Mouse (Mus musculus): ENCODE results near the gene Tap2. TPM values are rescaled to one million over a fixed set of nuclear protein-coding genes. Genes with fewer than 3 reads are reported as not detected.

The Tap2 gene
- total RNA-seq, 2 experiments from 2014 or later: 2.6 to 3.0 TPM

- intact Hi-C loops (cut with DNase I): no loop called here
- no peak for DNase-seq (ENCODE audit: extremely low spot score in 1 of 2, low spot score in 2 of 2)
These were observed 61.4 kb downstream of the Tap2 start for GRCm38 (mm10) chr17:34264452-34265351.

Other genes starting within 250 kb of the Tap2 start
- gene Vps52, start 247.7 kb upstream of the Tap2 start, total RNA-seq (2021): 10 to 100 TPM; 71.3 to 77.5 TPM
- 100 to 1,000 TPM; 440 to 443 TPM for gene Rps18, start 247.5 kb upstream of the Tap2 start, total RNA-seq (2021)
- gene H2-K1, start 203.2 kb upstream of the Tap2 start, total RNA-seq (2021): 10 to 100 TPM; 10.6 to 11.8 TPM
- gene Ring1, start 178.8 kb upstream of the Tap2 start, total RNA-seq (2021): 10 to 100 TPM; 23.2 to 24.9 TPM
- 10 to 100 TPM; 29.7 to 32.0 TPM for gene H2-Ke6, start 175.5 kb upstream of the Tap2 start, total RNA-seq (2021)
- 100 to 1,000 TPM in 1 of 2 experiments, 10 to 100 TPM in 1; 90.7 to 101 TPM for gene Slc39a7, start 171.8 kb upstream of the Tap2 start, total RNA-seq (2021)
- 10 to 100 TPM; 74.8 to 78.7 TPM for gene Rxrb, start 171.7 kb upstream of the Tap2 start, total RNA-seq (2021)
- gene Col11a2, start 164.1 kb upstream of the Tap2 start, total RNA-seq (2021): 10 to 100 TPM; 12.2 to 14.3 TPM
- gene H2-Oa, start 111.2 kb upstream of the Tap2 start, total RNA-seq (2021): under 1 TPM in 1 of 2 experiments, not detected in 1; 0.55 TPM
- gene H2-DMa, start 84.0 kb upstream of the Tap2 start, total RNA-seq (2021): 10 to 100 TPM; 26.6 to 27.7 TPM
- gene Brd2, start 80.9 kb upstream of the Tap2 start, total RNA-seq (2021): 100 to 1,000 TPM; 266 to 271 TPM
- gene H2-DMb2, start 60.2 kb upstream of the Tap2 start, total RNA-seq (2021): 1 to 10 TPM in 1 of 2 experiments, under 1 TPM in 1; 0.99 to 1.4 TPM
- 1 to 10 TPM; 1.2 to 1.8 TPM for gene H2-DMb1, start 50.5 kb upstream of the Tap2 start, total RNA-seq (2021)
- 1 to 10 TPM; 2.7 to 3.3 TPM for gene Tap1, start 16.0 kb upstream of the Tap2 start, total RNA-seq (2021)
- gene Psmb9, start 15.8 kb upstream of the Tap2 start, total RNA-seq (2021): 1 to 10 TPM in 1 of 2 experiments, under 1 TPM in 1; 0.66 to 2.2 TPM
- 1 to 10 TPM; 1.7 TPM for gene Psmb8, start 5.8 kb upstream of the Tap2 start, total RNA-seq (2021)
- gene H2-Ob, start 35.4 kb downstream of the Tap2 start, total RNA-seq (2021): under 1 TPM in 1 of 2 experiments, not detected in 1; 0.39 TPM
- gene H2-Ab1, start 54.2 kb downstream of the Tap2 start, total RNA-seq (2021): 1 to 10 TPM; 1.3 to 1.4 TPM
- under 1 TPM; 0.71 TPM for gene H2-Aa, start 84.3 kb downstream of the Tap2 start, total RNA-seq (2021)
- gene H2-Eb1, start 102.3 kb downstream of the Tap2 start, total RNA-seq (2021): 1 to 10 TPM; 1.0 to 1.4 TPM
- not detected for gene H2-Eb2, start 122.1 kb downstream of the Tap2 start, total RNA-seq (2021)
- gene Btnl2, start 151.3 kb downstream of the Tap2 start, total RNA-seq (2021): under 1 TPM; 0.43 to 0.87 TPM
- not detected for gene Btnl1, start 173.6 kb downstream of the Tap2 start, total RNA-seq (2021)
- gene BC051142, start 195.3 kb downstream of the Tap2 start, total RNA-seq (2021): 1 to 10 TPM; 6.6 to 9.9 TPM

All from left cerebral cortex, postnatal 10 days (tissue).